Mouse (Mus musculus) B cell, adult 2 months (primary cell): ENCODE measurements around the gene Zfp69.

Experiments
- DNase-seq, 2 experiments: peaks; one replicate each; pipeline ENCODE4 v3.0.0; 2022

Zfp69 gene

DNA sequence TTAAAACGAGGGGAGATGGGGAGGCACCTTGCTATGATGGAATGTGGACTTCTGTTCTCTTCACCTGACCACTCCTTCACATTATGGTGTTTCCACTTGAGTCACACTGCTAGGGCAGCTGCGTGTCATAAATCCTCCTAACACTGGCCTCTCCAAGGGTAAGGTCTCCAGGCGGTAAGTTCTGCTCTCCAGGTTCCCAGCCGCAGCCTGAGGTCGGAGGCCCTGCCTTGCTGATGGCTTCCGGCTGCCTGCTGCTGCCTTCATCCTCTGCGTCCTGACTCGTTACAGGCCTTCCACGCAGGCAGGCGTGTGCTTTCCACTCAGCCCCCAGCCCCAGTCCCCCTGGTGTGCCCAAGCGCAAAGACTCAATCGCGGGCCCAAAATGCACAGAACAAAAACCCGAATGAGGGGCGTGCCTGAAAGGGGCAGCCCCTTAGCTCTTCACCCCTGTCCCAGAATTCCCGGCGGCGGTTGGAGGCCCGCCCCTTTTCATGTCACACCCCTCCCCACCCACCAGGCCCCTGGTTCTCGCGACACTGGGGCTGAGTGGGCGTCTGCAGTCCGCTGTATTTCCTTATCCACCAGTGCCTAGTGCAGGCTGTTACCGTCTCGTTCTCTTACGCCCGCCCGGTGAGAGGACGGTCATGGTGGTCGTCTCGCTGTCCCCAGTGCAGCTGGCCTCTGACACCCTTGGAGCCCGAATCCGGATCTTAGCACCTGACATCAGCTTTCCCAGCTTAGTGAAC is 26.8 kb downstream of the Zfp69 start, which contains the start of gene Exo5:
Gene Exo5, minus strand, starts transcription at position 464 of the 746 bp plus-strand sequence.
- peak; percentile 95 to 96 for DNase-seq

DNA sequence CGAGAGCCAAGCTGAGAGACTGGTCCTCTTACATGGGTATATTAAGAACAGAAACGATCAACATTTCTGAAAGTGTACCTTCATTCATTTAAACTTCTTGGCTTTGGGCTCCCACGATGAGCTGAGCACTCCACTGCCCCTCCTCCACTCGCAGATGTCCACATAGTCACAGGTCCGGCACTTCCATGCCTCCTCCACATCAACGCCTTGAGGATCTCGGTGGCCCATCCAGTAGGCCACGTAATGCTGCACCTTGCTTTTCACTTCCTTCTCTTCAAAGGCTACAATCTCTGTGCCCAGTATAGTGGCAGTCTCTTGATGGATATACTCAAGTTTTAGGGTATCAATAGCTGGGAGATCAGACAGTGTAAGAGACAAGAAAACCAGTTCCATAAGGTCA is 30.0 kb downstream of the Zfp69 start:
- no peak for DNase-seq

DNA sequence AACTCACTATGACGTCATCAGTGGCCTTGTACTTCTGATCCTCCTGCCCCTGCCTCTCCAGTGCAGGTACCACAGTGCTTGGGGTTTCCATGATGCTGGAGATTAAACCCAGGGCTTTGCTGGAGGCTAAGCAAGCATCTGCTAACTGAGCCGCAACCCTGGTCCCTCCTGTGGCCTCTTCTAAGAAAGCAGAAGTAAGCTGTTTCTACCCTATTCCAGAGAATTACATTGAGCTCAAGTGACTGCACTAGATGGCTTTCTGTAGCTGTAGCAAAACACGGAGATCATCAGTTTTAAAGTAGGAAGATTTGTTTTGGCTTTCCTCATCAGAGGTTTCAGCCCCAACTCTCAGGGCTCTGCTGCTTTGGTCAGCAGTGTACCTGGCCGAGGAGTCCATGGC is 37.0 kb downstream of the Zfp69 start:
- peak; percentile 60 to 61 for DNase-seq

DNA sequence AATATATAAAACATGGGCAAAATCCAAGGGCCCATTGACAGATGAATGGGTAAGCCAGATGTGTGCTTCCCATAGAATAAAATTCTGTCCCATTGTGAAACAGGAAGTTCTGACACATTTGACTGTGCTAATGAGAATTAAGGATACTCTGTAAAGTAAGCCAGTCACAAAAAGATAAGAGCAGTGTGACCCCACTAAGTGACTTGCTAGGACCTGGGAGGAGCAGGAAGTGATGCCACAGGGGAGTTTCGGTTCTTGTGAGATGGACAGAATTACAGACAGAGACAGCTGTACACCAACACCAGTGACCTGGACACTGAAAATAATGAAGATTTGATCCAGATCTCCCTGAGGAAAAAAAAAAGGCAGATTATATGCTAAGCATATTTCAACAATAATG is 37.6 kb downstream of the Zfp69 start:
- DNase-seq: peak; percentile 25 to 38

DNA sequence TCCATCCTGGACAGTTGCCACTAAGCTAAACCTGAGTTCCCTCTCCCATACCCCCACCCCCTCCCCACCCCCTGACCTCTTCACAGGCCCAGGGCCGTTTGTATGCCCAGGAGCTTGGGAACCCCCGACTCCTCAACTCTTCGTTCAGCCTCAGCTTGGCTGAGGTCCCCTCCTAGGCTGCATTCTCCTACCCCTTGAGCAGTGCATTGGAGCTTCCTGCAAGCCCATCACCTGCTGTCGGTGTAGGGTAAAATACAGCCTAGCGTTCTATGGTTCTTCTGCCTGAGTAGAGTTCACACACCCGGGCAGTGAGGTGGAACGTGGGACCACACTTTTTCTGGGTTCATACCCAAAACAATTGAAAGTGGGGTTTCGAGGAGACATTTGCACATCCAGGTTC is 38.1 kb downstream of the Zfp69 start:
- DNase-seq: peak in 1 of 2 experiments; percentile 12

DNA sequence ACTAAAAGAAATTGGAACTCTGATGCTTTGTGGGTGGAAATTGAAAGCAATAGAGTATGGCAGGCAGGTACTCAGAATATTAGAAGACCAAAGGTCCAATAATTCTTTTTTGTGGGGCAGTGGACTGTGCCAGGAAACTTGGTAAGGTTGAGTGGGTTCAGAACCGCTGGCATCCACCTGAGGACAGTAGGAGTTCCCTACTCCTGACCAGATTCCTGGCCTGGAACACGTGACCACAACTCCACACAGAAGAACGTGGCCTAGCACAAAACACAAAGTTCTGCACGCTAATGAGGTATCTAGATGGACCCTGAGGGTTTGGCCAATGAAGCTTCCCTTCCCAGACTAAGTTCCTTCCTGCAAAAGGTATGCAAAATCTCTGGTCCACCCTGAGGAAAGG is 38.6 kb downstream of the Zfp69 start:
- no peak for DNase-seq

DNA sequence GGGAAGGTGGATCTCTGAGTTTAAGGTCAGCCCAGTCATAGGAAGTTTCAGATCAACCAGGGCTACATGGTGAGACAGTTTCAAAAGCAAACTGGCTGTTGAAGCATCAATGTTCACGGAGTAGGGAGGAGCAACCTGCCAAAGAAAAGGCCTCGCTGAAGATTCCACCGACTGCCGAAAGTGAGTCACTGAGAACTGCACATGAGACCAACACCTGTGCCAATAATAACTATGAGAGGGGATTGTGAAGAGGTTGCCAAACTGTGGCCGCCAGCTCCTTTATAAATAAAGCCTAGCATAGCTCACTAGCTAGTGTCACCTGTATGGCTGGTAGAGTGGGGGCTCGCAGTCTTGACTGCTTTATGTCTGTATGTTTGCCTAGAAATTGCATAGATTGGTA is 40.4 kb downstream of the Zfp69 start:
- no peak for DNase-seq

DNA sequence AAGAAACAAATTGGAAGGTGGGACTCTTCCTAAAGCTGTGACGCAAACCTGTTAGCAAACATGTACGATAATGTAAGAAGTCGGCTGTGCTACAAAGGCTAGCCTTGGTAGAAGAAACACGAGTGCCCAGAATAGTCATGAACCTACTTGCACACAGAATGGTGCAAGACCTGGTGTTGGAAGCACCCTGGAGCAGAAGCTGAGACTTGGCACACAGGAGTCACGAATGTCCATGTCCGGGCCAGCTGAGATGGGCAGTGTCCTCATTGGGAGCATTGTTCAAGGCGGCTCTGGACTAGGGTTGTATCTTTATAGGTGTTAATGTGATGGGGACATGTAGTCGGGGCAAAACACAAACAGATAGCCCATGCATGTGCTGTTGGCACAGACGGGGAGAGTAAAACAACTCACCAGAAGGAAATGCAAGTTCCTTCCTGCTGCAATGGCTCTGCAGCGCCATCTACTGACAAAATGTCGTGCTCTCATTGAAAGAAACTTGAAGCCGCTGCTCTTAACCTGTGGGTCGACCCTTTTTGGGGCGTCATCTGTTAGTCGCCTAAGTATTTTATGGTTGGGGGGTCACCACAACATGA is 41.8 kb downstream of the Zfp69 start:
- peak; percentile 69 to 71 for DNase-seq

DNA sequence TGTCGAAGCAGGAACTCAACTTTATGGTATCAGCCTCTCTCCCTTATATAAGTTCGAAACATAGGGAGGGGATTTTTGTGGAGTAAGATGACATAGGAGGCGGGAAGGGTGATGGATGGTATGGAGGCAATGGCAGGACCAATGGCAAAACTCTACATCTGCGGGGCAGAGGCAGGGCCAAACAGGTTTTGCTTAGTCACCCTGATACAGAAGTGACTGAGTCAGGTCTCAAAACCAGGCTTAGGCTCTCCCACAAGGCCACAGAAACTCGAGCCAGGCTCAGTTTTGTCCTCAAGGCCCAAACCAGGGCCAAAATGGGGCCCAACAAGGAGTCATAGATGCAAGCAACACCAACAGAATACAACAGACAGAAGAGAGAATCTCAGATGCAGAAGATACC is 45.9 kb downstream of the Zfp69 start:
- DNase-seq: no peak

DNA sequence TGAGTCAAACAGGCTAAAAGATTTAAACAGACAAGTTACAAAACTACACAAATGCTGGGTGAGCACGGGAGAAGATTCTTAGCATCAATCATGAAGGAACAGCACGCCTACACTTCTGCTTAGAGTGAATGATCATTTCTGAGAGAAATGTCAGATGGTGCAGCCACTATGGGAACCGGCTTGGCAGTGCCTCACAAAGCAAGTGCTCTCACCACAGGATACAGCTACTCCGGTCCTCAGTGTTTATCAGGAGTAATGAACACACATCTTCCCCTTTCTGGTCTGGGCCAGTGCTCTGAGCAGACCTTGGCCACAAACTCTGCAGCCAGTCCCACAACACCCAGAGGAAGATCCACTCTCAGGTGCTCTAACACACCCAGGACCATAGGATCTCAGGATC is 47.0 kb downstream of the Zfp69 start:
- DNase-seq: no peak

DNA sequence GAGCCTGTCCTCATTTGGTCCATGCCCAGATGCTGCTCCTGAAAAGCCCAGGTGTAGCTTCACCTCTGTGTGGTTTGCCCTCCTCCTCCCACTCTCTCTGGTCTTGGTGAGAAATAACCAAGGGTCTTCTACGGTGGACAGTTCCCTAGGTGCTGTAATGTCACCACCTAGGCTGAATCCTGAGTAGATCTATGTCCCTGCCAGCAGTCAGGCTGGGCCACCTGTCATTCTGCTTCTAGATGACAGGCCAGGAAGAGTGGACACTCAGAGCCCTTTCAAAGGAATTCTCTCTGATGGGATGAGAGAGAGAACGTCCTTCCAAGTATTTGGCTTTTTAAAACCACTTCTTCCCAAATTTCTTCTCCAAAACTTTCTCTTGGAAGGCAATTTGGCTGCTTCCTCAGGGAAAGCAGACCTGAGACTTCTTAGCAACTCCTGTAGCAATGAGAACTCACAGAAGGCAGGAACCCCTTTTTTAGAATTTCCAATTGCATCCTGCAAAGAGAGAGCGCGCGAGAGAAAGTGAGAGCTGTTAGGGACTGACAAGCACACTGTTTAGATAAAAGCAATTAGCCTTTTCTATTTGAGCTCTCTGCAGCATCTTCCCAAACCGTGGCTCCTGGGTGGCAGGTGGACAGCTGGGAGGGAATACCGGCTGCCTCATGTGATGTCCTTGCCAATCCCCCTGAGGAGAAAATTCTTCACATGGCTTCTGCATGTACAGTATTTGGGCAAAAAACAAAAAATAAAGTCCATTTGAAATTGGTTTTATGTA is 55.5 kb downstream of the Zfp69 start:
- DNase-seq: no peak

DNA sequence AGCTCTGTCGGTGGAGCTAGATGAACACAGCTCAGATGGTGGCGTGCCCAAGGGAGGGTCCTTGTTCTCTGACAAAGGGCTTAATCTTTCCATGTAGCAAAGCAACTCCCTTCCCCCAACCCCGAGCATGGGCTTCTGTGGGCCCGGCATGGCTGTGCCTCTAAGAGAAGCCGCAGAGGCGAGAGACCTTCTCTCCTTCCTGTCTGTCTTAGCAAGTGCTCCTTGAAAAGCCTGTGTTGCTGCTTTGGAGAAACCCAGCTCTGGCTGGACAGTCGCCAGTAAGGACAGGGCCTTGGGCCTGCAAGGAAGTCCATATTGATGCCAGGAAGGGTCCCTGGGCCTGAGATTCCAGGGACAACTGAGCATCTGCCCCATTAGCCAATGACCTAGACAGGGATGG is 56.3 kb downstream of the Zfp69 start:
- DNase-seq: no peak

DNA sequence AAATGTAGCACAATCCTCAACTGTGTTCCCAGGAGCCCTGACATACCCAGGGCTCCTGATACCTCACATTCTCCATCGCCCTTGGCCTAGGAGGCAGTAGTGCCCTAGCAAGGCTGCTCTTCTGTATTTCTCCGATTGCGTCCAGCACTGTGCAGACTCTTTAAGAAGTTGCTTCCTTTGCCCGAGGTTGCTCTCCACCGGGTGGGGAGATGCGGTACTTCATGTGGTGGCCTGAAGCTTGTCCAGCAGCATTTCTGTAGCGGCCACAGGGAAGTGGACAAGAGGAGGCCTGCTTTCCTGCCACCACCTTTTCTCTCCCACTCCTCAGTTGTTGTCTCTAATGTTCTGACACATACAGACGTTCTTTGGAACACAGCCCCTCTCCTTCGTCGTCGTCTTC is 56.9 kb downstream of the Zfp69 start:
- DNase-seq: no peak

DNA sequence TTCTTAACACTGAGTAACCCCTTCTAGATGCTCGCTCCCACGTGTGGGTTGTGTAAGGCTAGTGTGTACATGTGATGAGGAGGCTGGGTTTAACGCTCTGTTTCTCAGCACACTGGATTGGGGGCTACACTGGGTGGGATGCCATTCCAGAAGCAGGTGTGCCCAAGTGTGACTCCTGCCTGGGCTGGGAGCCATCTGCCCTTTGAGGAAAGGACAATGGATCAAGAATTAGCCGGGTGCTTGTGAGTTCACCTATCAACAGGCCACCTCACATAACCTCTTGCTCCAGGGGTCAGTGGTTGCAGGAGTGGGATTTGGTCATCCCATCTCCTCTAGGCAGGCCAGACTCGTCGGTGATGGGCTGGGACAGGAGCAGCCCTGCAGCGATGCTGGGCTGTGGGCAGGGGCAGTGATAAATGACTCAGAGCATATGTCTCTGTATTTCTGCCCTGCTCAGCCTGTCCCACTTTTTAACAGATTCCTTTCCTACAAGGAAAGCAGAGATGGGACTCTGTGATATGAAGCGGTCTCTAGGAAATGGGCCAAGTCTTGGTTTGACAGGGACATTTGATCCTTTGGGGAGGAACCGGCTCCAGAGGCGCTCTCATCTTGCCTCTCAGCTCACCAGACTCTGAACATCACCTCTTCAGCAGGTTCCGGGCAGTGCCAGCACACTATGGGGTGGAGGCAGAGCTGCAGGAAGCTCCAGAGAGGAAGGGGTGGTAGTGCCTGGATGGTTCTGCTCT is 57.7 kb downstream of the Zfp69 start:
- DNase-seq: no peak

DNA sequence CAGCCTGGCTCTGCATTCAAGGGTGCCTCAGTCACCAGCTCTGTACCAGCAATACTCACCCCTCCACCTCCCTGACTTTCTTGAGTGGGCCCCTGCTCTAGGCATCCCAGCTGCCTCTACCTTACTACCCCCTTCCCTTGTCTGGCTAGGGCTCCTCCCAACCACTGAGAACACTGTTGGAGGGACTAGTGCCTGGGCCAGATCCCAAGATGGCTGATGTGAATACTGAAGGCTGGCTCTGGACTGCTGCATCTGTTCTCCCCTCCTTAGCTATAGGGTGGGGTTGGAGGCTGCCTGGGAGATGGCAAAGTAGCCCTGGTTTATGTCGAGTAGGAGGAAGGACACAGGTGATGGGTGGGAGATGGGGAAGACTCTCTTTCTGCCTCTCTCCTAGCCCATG is 59.0 kb downstream of the Zfp69 start:
- no peak for DNase-seq

DNA sequence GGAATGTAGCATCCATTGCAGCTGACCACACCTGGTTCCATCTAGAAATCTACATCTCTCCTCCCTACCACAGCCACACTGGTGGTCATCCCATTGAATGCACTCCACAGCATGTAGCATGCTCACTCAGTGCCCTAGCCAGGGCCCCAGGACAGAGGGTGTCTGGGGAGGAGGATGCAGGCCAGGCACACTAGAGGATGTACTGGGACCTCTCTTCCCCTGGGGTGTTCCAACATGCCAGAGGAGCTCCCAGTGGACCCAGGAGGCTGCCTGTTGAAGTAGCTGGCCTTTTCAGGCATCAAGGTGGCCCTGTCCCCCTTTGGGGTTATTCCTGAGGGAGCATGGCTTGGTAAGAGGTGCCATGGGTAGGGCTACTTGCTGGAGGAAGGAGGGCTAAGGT is 59.5 kb downstream of the Zfp69 start:
- no peak for DNase-seq

DNA sequence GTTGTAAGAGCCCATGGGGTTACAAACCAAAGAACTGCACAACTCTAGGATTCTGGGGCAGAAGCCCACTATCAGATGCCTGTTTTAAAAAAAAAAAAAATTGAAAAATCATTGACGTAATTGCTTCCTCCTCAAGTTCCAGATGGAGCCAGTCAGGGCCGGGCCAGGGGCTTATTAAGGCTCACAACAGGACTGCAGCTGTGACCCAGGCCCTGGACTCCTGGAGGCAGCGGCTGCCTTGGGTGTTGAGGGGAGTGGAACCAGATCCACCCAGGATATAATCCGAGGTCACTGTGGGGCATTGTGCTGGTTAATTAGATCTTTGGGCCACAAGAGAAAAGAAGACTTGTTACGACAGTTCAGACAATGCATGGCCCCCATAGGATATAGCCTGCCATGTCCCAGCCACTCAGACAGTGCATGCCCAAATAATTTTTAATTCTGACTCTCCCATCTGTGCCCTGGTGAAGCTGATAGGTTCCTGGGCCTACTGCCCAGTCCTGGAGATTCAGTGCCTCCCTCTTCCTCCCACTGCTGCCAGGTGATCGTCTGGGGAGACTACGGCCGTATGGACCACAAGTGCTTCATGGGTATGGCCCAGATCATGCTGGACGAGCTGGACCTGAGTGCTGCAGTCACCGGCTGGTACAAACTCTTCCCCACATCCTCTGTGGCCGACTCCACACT is 60.6 kb downstream of the Zfp69 start:
- DNase-seq: no peak

DNA sequence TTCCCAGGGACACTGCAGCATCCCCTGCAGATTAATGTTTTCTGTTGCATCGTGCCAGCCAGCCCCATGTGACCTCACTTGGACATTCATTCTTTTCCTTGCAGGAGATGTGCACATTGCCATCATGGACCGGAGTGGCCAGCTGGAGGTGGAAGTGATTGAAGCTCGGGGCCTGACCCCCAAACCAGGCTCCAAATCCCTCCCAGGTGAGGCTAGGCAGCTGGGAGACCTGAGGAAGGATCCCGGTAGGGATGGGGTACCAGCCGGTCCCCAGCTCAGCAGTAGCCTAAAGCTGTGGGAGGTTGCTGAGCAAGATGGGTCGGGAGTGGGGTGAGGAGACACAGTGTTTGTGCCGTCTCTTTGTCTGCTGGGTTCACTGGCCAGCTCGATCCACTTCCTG is 62.6 kb downstream of the Zfp69 start:
- DNase-seq: no peak

DNA sequence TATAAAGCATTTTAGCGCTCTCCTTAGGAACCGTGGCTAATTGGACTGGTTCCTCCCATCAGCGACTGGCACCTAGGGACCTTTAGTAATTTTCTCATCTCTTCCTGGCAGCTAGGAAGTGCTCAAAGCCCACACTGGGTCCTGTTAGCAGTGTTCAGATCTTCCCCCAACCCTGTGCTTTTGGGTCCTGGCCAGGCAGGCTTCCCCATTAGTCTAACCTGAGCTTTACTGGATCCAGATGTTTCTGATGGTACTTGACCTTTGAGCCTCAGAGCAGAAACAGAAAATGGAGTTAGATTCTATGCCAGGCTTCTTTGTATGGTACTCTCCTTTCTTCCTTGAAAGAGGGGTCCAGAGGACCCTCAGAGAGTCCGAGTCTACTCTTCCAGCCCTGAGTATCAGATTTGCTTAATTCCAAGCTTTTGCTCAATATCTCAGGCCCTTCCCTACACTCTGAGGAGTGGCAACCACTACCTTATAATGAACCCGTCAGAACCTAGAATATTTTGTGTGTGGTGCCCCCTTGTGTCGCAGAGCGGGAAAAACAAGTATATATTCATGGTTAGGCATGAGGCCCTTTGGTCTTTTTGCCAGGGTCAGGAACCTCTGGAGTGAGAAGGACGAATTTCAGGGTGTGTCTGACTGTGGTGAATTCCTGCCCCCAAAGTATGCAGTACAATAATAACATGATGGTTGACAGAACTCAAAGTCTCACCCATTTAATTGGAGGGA is 64.0 kb downstream of the Zfp69 start:
- DNase-seq: peak; percentile 65 to 70

DNA sequence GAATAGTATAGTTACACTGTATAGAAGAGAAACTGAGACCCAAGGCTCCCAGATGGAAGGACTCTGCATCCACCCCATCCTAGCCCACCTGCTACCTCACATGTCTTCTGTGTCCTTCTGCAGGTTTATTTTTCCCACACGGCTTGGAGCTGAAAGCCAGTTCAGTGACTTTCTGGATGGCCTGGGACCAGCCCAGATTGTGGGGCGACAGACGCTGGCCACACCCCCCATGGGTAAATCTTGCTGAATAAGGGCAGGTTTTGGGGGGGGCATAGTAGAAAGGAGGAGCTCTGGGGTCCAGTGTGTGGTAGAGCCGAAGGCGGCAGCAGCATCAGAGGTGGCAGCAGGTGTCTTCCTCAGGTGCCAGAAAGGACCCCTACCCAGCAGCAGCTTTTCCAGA is 64.7 kb downstream of the Zfp69 start:
- no peak for DNase-seq

DNA sequence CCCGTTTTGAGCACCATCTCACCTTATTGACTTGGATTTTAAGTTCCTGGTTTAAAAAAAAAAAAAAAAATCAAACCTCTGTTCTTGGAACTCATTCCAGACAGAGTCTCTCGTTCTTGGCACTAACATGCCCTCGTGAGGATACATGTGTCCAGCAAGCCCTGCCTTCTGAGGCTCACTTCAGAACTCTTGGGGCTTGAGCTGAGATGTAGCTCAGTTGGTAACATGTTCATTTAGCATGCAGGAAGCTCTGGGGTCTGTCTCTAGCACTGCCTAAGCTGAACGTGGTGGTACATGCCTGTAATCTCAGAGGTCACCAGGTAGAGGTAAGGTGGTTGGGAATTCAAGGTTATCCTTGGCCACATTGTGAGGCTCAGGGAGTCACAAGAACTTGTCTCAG is 65.4 kb downstream of the Zfp69 start:
- DNase-seq: no peak
